Mouse (Mus musculus) lung, adult 18-20 months (tissue): ENCODE measurements around the gene Ctnnd2.

Source experiments
- DNase-seq, 2 experiments: peaks; one replicate each; pipeline ENCODE4 v3.0.0; 2022; ENCODE audit warnings: mixed read lengths in 2 of 2

Gene Ctnnd2

DNA sequence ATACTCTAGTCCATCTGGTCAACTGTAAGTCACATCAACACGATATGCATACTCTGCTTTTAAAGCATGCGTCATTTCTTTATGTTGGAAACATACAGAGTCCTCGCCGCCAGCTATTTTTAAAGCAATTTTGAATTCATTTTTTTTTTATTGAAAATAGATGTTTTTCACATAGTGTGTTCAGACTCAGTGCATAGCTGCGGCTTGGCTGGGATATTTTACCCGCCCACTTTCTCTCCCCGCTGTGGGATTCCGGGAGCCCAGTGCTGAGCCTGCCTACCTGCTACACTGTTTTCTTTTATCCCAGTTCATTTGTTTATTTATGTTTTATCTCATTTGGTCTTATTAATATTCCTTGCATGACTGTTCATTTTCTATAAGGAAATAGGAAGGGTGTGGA lies 724.9 kb downstream of the Ctnnd2 start:
- no peak for DNase-seq

DNA sequence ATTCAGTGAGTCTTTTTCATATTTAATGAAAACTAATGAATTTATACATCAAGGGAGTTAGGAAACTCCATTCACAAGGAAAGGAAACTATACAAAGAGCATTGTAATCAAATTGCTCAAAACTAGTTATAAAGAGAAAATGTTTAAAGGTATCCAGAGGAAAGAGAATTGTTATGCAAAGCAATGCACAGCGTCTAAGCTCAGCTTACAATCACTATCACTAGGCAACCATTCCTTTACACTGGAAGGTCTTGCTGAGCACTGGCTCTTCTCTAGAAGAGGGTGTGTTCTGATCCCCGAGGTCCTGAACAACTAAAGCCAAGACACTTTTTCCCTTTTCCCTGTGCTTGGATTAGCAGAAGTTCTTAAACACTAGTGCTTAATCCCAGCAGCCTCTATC lies 735.6 kb downstream of the Ctnnd2 start:
- DNase-seq: no peak

DNA sequence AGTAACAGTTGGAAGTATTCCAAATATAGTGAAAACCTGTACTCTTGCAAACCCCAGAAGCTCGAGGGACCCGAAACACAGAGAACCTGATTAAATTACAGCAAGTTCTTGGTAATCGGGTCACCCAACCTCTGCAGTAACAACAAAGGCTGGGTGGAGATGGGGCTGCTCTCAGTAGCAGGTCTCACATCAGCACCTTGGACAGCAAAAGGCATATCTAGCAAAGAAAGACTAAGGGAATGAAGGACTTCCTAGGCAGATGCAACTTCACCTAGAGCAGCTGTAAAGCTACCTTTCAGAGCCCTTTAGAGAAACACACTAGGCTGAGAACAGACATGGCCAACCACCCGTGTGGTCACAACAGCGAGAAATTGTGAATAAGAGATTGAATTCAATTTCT lies 741.0 kb downstream of the Ctnnd2 start:
- no peak for DNase-seq

DNA sequence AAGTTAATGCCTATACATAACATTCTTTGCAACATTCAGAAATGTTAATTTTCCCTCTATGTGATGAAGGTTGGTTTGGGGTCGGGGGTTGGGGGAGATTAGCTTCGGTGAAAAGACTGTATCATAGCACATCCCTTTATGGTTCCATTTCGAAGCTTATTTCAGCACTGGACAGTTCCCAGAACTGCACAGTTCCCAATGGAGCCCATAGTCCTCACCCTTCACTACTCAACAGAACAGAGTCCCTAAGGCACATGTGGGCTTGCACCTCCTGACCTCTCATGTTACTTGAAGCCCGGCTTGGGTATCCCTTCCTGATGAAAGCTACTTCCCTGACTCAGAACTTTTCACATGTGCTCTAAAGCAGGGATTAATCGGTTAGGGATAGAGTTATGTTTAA lies 753.4 kb downstream of the Ctnnd2 start:
- DNase-seq: no peak

DNA sequence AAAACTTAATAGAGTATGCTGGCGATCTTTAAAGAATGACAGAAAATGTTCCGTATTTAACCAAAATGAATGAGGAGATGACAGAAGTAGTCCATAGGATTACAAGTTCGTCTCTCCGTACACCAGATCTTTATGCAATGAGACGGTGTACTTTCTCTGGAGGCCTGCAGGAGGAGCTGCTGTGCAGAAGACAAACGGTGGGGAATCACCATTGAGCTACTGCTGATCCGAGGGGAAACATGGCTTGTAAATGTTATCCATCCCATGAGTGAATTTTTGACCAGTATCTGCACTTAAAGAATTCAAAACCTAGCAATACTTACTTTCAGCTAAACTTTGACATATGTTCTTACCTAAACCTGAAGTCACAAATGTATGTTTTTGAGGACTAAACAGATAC lies 755.2 kb downstream of the Ctnnd2 start:
- DNase-seq: peak; percentile 14 to 29

DNA sequence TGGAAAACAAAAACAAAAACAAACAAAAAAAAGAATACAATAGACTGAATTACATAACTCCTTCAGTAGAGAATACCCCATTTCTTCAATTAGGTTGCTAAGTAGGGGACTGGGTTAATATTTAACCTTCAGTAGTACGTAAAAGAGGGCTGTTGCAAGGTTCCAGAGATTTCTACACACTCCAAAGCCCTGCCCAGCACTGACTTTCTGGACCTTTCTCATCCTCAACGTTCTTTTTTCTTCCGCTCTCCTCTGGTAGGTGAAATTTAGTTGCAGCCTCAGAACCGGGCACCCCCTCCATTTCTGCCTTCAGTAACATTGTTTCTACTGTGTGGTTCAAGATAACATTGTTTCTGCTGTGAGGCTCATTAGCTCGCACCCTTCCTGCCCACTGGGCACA lies 759.5 kb downstream of the Ctnnd2 start:
- DNase-seq: peak in 1 of 2 experiments; percentile 5

DNA sequence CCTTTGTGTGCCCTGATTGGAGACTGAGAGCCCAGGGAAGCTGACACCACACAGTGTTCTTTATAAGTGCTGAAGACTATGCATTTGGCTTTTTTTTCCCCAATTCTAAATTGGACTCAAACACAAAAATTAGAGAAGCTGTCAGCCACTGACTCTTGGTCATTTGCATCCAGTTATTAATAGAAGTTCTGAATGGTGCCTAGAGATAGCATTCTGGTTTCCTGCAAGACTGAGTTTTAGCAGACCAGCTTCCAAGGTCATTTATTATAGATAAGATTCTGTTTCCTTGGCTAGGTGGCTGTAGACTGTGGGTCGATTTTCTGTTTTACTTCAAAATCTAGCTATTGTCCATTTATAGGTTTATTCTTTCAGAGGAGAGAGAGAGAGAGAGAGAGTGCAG lies 773.5 kb downstream of the Ctnnd2 start:
- no peak for DNase-seq

DNA sequence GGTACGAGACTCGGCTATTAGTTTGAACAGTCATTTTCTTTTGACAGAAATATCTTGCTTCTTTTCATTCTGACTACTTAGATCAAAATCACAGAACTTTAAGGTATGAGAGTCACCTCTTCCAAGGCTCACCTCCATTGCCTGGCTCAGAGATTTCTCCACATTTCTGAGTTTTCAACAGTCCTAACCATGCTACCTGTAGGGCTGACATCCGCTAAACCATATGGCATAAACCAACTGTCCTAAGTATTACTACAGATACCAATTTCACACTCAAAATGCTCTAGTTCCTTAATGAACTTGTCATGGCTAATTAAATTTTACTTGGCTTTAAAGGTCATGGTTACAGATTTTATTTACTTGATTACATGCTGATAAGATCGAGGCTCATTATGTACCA lies 786.1 kb downstream of the Ctnnd2 start:
- DNase-seq: no peak

DNA sequence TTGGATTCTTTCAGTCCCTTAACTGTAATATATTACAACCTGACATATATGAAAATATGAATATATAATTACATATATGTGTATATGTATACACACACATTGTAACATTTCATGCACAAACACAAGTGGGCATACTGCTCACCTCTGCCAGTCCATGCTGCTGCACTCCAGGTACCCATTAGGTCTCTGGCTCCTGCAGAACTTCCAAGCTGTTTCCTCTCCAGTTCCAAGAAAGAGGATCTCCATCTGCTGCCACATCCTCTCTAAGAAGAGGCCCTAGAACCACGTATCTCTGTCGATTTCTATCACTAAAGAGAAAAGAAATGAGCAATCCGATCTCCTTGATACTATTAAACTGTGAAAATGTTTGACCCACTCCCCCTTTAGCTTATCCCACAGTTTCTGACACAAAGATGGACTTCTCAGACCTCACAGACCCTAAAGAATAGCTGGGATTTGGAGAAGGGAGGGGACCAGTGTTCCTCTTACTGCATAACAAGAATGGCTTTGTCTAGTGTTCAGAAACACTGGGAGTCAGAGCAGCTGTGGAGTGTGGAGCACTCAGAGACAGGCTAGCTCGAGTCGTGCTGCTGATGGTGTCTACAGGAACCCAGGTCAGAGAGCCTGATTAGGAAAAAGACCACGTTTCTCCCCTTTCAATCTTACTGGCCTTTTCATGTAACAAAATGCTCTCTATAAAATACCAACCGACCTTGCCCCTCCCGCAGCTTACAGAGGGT lies 790.2 kb downstream of the Ctnnd2 start:
- DNase-seq: no peak

DNA sequence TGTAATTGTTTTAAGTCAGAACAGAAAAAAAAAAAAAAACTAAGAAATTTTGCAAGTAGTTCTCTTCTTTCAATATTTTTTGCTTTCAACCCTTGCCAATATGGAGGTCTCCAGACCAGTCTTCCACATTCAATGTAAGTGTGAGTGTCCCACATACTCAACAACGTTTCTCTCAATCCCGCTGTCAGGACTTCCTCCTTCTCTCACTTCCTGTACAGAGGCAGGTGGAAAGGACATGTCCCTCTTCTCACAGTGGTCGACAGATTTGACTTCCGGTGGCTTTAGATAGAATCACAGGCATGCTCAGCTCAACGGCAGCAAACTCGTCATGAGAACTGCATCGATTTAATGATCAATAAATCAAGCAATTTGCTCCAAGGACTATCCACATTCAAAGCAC lies 791.7 kb downstream of the Ctnnd2 start:
- no peak for DNase-seq

DNA sequence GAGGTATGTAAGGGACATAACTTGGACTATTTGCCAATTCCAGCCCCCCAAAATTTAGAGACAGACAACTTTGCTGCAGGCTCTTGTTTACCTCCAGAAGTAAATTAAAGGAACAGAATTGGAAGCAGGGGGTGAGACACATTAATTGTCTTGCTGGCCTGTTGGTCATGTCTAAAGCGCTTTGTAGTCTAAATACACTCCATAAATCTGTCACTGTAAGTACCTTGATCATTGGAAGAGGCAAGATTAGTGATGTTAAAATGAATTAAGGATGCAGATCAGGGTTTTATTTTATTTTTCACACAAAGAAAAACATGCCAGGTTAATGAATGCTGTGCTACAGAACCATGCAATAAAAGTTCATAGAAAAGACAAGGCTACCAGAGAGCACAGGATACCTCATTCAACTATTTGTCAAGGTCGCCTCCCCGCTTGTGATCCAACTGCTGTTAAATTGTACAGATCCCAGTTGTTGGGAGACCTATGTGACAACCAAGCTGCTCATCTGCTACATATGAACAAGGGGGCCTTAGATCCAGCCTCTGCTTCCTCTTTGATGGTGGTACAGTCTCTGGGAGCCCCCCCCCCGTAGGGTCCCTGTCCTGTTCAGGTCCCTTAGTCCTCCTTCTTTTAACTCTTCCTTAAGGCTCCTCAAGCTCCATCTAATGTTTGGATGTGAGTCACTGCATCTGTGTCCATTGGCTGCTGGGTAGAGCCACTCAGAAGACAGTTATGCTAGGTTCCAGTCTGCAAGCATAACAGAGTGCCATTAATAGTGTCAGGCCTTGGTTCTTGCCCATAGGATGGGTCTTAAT lies 792.7 kb downstream of the Ctnnd2 start:
- no peak for DNase-seq

DNA sequence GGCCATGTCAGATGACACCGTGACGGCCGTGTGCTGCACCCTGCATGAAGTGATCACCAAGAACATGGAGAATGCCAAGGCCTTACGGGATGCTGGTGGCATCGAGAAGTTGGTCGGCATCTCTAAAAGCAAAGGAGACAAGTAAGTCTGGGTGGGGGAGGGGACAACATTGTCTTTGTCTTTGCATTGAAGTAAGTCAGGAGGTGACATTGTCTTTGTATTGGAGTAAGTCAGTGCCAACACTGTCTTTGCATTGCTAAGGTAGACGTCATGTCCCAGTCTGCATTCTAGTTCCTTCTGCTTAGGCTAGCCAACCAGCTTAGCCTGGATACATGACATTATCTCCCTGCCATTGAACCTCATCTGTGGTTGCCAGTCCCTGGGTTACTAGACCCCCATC lies 794.4 kb downstream of the Ctnnd2 start:
- DNase-seq: no peak

DNA sequence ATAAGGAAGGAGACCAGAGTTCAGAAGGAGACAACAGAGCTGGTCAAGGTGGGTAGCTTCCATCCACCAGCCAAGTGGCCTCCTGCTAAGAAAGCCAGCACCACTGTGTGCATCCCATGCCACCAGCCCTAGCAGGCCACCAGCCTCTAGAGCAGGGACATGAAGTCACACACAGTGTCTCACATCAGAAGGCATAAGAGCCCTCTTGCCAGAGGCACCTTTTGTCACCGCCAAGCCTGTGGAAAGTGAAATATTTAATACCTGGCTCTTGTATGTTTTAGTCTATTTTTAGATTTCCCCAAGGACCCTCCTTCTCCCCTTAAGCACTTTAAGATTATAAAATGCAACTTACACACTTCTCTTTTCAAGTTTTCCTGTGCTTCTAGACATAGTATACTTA lies 802.0 kb downstream of the Ctnnd2 start:
- DNase-seq: no peak

DNA sequence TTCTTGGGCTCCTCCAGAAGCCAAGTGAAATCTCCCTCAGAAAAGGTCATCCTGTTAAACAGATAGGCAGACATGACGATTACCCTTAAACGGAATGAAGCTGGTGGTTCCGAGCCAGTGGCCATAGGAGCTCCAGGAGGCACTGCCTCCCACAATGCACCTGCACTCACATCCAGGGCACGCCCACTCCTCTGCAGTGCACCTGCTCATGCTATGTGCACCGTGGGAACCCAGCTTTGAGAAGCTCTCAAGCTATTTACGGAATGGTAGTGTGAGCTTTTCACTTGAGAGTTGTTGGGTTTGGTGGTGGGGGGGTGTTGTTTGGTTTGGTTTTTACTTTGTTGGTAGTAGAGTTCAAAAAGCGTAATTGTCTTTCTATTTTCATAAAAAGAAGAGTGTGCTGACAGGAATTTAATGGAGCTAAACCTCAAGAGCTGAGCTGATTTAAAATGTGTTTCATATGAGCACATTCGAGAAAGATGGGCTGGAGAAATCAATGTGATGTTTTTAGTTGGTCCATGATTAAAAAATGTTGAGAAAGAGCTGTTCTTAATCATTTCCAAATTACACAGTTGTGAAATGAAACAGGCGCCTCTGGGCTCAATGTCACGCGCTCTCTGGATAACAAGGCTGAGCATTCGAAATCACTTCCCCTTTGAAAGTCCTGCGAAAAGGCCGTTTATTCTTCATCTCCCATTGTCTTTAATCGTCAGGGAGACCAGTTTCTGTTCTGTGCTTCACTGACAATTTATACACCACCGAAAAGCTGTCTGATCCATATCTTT lies 802.8 kb downstream of the Ctnnd2 start:
- peak; percentile 59 to 64 for DNase-seq

DNA sequence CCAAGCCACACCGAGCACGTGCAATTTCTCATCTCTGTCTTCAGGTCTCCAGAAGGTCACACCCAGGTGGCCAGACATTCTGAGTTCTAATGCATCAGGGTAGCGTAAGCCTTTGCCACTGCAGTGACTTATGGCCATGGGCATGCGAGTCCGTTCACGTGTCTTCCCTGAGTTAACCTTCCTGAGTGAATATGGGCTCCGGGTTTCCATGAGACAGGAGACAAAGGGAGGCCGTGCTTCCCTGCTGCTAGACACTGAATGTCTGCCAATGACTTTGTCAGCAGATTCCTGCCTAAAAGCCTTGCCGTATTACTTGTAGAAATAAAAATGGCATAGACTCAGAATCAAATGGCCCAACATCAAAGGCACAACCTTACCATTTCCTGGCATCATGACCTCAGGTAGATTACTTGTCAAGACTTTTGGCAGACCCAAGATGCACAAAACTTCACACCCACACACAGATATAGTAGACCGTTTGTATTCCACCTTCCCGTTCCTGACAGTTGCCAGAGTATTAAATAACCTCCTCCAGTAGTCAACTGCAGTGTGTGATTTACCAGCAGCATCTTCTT lies 804.9 kb downstream of the Ctnnd2 start:
- no peak for DNase-seq

DNA sequence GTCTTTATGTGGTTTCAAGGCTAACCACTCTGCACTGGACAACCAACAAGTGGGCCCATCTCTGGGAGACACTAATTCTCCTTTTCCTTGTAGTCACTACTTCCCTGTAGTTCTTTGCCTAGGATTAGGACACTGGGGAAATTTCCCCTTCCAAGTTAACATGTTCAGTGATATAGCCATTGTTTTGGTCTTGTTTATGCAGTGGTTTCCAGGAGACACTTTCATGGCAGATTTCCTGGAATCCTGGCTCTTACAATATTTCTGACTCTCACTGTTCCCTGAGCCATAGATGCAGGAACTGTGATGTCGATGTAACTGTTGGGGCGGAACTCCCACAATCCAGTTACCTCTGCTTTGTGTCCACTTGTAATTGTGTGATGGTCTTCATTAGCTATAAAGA lies 814.5 kb downstream of the Ctnnd2 start:
- no peak for DNase-seq

DNA sequence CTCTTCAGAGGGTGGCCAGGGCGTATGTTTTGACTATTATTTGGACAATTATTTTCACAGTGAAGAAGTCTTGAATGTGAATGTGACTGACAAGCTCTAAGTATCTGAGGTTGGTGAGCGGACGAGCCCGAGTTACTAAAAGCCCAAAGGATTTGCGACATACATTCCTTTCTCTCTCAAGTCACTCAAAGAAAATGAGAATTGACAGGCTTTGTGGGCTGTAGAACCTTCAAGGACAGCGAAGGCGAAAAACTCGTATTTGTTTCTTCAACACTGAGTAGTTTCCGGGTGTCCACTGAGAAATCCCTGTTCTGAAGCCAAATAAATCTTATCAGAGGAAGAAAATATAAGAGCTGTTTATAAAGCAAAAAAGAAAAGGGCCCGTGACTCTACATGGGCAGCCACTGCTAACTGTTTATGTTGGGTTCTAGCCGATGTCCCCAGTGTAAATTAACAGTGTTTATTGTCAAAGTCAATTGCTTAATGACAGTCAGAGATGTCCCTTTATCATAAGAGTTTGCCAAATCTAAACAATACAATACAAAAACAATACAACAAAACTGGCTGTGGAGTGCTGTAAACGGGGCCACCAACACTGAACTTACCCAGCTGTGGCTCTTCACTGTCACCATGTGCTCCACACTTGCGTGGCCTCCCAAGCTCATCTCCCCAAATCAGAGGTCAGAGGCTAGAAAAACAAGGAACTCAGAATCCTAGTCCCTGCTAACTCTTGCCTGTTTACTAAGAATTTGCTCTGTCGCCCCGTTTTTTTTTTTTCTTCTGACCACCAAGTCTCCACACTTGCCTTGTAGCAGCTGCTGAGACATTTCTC lies 818.2 kb downstream of the Ctnnd2 start:
- peak in 1 of 2 experiments; percentile 29 for DNase-seq

DNA sequence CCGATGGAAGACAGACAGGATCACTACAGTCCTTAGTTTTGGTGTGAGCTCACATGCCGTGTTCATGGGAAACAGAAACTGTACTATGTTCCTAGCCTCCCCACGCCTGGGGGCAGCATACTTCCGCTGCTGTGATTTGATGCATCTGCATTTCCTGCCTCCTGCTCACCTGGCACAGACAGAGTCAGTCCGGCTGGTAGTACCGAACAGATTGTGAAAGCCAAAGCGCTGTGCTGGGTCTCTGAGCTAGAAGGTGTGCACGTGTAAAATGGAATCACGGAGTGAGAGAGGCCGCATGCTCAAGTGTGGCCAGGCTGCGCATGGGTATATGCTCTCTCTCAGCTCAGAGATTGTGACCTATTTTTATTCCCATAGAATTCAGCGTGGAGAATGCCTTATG lies 820.0 kb downstream of the Ctnnd2 start:
- DNase-seq: no peak

DNA sequence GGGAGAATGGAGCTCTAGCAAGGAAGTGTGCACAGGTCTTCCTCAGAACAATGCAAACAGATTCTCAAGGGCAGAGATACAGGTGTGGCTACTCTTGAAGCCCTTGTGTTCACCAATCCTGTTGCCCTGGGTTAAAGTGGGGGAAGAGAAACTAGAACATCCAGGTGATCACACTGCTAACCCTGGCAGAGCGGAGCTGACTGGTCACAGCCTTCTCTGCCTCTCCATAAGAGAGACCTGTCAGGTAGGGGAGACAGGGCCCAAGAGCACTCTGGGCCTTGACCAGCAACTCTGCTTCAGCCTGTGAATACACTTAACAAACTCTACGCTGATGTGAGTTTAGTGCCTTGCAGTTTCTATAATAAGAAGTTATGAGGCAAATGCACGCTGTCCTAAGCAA lies 820.5 kb downstream of the Ctnnd2 start:
- DNase-seq: no peak

DNA sequence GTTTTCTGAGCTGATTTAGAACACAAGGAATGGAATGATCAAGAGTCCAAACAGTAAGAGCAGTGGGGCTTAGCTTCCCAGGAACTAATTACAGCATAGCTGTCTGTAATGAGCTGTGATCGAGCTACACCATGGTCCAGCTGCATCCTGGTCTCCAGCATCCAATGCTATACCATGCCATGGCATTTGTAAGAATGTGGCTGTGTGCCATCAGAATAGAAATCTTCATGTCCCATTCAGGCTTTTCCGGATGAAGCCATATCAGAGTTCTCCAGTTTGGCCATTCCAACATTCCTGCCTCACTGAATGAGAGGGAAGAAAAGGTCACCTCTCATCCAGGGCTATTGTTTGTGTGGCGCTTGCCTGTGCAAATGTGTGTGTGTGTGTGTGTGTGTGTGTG lies 823.0 kb downstream of the Ctnnd2 start:
- no peak for DNase-seq

DNA sequence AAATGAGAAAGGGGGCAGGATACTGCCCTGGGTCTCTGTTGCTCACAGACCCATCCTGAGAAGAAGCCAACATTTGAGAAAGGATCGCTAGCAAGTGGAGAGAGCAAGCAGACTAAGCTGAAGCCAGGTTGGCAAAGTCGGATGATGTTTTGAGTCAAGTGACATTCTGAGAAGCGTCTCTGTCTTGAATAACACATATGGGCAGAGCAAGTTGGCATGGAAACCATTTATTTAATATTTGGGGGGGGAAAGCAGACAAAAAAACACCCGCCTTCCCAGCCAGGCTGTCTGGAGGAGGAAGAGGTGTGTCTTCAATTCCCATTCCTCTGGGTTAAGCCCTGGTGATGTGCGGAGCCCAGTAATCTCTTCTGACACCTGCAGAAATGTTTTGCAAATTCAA lies 832.1 kb downstream of the Ctnnd2 start:
- DNase-seq: no peak

DNA sequence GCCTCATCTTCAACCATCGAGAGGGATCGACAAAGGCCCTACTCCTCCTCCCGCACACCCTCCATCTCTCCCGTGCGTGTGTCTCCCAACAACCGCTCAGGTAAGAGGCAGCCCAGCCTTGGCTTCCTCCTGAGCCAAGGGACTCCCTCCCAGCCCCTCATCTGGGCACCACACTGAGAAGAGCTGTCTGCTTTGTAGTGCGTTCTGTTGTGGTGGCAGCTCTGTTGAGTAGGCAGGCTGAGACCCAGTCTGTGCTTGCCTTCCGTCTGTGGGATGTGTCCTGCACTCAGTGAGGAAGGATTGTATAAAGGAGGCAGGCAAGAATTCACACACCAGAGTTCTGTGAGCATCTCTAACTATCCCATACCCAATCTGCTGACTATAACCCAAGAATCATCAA lies 832.6 kb downstream of the Ctnnd2 start:
- DNase-seq: no peak
